Mouse (Mus musculus) urinary bladder, adult 18-20 months (tissue): ENCODE data around the gene Pou3f1.

Experiments
- DNase-seq, 2 experiments: peaks; one replicate each; pipeline ENCODE4 v3.0.0; 2022; ENCODE audit warnings: low spot score in 2 of 2, mixed read lengths in 2 of 2

Pou3f1 gene

GRCm38 (mm10) chr4:124656518-124656853 lies at the start of gene Pou3f1:
Pou3f1 (plus strand) TSS chr4:124656807.
- no peak for DNase-seq

DNA sequence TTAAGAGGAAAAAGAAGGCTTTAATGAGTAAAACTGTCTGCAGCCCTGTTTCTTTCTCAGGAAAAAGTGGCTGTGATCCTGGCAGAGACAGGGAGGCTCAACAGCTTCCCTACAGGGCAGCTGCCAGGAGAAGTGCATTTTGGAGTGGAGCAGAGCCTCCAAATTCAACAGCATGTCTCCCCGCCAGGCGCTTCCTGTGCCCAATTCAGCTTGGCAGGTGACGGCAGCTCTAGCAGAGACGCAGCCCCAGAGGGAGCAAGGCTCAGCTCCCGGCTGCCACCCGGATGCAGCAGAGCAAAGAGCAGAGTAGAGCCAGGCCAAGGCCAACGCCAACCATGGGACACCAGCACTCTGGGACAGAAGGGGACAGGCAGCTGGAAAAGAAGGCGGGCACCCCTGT lies 49.4 kb upstream of the Pou3f1 start:
- no peak for DNase-seq

GRCm38 (mm10) chr4:124610066-124610465 lies 46.5 kb upstream of the Pou3f1 start:
- DNase-seq, result no peak

GRCm38 (mm10) chr4:124610703-124611102 lies 45.9 kb upstream of the Pou3f1 start, which contains the start of gene 3100002H09Rik:
3100002H09Rik (minus strand) TSS chr4:124610803.
- DNase-seq, result no peak

- DNase-seq, result peak; percentile 16
Measured at GRCm38 (mm10) chr4:124611768-124612167, 44.8 kb upstream of the Pou3f1 start.

DNA sequence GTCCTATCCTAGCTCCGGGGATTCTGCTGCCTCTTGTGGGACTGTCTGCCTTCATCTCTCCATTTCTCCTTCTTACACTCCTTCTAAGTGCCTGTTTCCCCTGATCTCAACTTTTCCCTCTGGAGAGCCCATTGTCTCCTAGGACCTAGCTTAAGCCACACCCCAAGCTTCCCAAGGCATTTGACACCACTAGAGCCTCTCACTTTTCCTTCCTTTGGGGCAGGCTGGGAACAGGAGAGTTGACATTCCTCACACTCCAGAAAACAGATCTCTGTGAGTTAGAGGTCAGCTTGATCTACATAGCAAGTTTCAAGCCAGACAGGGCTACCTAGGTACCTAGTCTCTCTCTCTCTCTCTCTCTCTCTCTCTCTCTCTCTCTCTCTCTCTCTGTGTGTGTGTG lies 42.4 kb upstream of the Pou3f1 start:
- no peak for DNase-seq

DNA sequence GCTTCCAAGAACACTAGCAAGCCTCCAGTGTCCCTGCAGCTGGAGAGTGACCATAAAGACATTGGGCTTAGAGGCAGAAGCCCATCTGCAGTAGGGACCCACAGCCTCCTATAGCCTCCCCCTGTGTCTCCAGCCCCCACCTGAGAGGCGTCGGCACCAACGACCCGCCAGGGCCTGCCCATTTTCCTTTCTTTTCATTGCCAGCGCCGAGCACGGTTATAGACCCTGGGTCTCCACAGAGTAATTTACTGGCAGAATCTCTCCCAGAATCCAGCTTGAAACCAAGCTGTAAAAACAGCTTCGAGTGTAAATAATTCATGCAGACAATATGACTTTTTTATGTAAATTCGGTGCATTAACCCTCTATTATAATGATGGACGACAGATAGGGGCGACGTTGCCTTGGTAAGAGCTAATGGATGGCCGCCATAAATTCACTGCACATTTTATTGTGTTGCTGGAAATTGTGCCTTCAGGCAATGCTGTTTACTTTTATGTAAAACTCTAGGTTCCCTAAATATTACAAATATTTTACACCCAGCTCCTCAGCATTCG lies 41.1 kb upstream of the Pou3f1 start:
- DNase-seq, result no peak

DNA sequence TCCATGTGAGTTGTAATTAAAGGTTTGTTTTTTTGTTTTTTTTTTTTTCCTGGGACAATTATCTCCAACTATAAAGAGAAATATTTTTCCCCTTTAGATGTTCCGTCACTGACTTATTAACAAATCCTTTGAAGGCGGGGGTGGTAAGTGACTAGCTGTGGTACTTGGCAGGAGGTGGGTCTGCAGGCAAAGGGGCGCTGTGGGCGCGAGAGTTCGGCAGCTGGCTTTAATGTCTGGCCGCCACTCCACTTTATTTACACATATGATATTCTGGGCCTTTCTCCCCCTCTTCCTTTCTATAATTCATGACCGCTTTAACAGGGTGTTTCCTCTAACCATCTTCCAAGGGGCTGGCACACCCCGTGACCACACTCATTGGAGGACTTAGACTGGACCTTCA lies 40.6 kb upstream of the Pou3f1 start:
- no peak for DNase-seq

DNA sequence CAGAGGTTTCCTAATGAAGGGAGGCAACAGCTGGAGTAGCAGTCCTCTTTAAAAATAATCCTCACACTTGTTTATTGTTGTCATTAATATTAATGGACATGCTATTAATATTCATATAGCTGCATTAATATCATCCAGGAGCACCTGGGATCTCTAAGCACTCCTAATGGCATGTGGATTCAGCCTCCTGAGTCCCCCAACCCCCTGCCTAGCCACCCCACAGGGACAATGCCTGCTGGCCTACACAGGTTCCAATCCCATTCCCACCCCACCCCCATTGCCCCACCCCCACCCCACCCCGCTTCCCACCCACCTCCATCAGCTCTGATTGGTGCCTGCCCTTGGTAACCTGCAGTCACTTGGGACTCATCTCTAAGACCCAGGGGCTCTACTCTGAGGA lies 40.0 kb upstream of the Pou3f1 start:
- no peak for DNase-seq

DNA sequence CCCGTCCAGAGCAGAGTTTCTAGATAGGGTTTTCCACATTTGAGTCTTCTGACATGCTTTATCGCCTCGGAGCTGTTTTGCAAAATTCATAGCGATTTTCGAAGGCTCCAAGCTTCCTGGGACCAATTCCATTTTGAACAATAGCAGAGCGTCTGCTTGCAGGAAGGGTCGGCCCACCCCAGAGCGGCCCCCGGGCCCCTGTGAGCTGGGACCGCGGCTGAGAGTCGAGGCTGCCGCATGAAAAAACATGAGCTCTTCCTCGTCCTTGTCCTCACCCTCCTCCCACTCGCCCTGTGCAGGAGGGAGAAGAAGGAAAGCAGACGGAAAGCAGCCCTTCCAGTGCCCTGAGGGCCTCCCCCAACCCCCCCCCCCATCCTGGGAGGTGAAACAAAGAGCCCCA lies 38.0 kb upstream of the Pou3f1 start:
- DNase-seq, result no peak

- DNase-seq, result no peak
Measured at GRCm38 (mm10) chr4:124621406-124621805, 35.2 kb upstream of the Pou3f1 start.

GRCm38 (mm10) chr4:124622566-124622965 lies 34.0 kb upstream of the Pou3f1 start:
- no peak for DNase-seq

- no peak for DNase-seq
Measured at GRCm38 (mm10) chr4:124624111-124624581, 32.5 kb upstream of the Pou3f1 start.

GRCm38 (mm10) chr4:124626836-124627235 lies 29.8 kb upstream of the Pou3f1 start:
- DNase-seq, result no peak

DNA sequence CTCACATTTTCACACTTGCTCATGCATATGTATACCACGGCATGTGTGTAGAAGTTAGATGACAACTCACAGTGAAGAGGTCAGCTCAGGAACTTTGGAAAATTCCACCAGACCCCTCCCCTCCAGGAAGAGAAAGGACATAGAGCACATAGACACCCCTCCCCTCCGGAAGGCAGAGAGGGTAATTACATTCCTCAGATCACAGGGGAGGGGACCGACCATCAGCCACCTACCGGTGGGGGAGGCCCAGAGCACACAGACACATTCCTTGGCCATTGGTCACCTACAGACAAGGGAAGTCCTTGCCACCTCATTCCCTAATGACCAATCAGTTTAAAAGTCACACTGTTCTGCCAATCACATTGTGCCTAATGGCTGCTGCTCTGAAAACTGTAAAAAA lies 25.2 kb upstream of the Pou3f1 start:
- DNase-seq, result no peak

- no peak for DNase-seq
Measured at GRCm38 (mm10) chr4:124632856-124633255, 23.8 kb upstream of the Pou3f1 start.

- DNase-seq, result peak in 1 of 2 experiments; percentile 42
Measured at GRCm38 (mm10) chr4:124633281-124633680, 23.3 kb upstream of the Pou3f1 start.

DNA sequence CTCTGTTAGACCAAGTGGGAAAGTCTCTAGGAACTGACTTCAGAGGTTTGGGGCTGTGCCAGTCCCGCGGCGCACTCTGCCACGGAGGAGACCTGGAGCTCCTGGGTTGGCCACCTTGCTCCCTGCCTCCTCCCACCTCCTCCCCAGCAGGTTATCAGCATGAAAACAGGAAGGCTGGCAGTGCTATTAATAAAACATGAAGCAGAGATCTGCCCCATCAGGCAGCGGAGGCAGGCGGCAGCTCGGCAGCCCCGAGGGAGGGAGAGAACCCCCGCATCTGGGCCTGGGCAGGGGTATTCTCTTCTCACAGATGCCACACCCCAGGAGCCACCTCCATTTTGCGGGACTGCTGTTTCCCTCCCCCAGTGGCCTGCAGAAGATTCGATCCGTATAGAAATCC lies 16.9 kb upstream of the Pou3f1 start:
- DNase-seq, result no peak

DNA sequence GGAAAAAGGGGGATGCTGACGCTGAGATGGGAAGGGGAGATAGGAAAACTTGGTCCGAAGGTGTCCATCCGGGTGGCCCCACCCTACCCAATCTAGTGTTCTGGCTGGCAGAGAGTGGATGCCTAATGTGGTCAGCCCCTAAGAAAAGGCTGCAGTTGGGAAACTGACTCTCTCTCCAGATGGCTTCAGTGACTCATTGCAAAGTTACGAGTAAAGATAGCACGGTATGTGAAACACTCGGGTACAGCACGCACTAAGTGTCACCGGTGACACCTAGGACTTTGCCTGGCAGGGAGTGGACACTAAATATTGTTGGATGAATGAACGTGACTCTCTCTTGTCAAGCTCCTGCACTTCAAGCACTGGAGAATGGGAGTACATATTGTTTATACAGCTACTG lies 12.7 kb upstream of the Pou3f1 start:
- no peak for DNase-seq

DNA sequence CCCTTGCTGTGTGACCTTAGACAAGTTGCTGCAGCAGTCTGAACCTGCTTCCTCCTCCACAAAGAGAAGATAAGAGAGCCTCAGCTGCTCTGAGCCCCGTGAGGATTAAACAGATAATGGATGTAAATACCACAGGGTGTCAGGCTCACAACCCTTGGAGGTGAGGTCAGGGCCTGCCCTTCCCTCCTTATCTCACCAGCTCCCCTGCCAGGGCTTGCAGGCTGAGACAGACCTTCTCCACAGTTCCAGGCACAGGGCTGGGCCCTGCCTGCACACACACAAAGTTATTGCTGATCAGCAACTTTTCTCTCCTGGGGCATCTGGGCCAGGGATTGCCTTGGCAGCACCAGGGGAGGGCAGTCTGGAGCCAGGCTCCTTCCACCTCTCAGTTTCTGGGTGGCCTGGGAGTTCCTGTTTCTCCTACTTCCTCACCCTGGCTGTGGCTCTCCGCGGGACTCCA lies 11.6 kb upstream of the Pou3f1 start:
- DNase-seq, result peak; percentile 36 to 61

GRCm38 (mm10) chr4:124646591-124646990 lies 10.0 kb upstream of the Pou3f1 start:
- no peak for DNase-seq

DNA sequence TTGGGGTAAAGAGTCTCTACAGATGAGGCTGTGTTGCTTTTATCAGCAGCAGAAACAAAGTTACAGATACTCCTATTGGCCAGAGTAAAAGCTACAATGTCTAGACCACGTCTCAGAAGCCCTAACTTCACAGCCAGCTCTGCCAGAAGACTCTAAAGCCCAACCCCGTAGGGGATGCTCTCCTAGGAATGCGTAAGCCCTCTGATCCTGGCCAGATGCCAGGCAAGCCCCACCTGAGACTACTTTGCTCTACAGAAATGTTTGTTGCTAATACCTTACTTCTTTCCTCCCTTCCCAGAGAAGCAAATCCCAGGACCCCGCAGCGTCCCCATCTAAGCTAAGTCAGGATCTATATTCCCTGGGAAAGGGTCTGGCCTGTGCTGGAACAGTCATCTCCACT lies 8.7 kb upstream of the Pou3f1 start:
- no peak for DNase-seq

- DNase-seq, result no peak
Measured at GRCm38 (mm10) chr4:124652886-124653285, 3.7 kb upstream of the Pou3f1 start.
